Mouse (Mus musculus) embryonic facial prominence, embryonic 13.5 days (tissue): ENCODE measurements around the gene Slc9a4. TPM values are rescaled to one million over a fixed set of nuclear protein-coding genes. Genes with fewer than 3 reads are reported as not detected.
"Not testable (repeated sequence)": the region's sequence is repeated elsewhere in the genome, so short reads cannot be mapped to it uniquely, and the experiment has no call there.

ENCODE experiments used
- ATAC-seq: fragments of 200-750 bp; cut with Nextera tagmentation; 2 replicates; pipeline ENCODE4 v1.8.0; 2017; ENCODE audit warnings: low read depth; ENCODE audit not compliant: insufficient number of reproducible peaks, insufficient read depth, low FRiP score, low TSS enrichment
- H3K27ac ChIP-seq: fragments of 300-500 bp; sonication (generic); 2 replicates; pipeline ENCODE4 v1.5.1; 2015; ENCODE audit warnings: moderate library complexity, mild to moderate bottlenecking, inconsistent platforms
- H3K27me3 ChIP-seq: fragments of 300-500 bp; sonication (generic); 2 replicates; pipeline ENCODE4 v1.6.1; 2015; ENCODE audit warnings: mild to moderate bottlenecking, inconsistent platforms
- H3K36me3 ChIP-seq: fragments of 300-500 bp; sonication (generic); 2 replicates; pipeline ENCODE4 v1.6.1; 2015; ENCODE audit warnings: mild to moderate bottlenecking, inconsistent platforms
- H3K4me1 ChIP-seq: fragments of 300-500 bp; sonication (generic); 2 replicates; pipeline ENCODE4 v1.6.1; 2015; ENCODE audit warnings: inconsistent platforms
- H3K4me2 ChIP-seq: fragments of 300-500 bp; sonication (generic); 2 replicates; pipeline ENCODE4 v1.6.1; 2015; ENCODE audit warnings: moderate library complexity, mild to moderate bottlenecking, inconsistent platforms
- H3K4me3 ChIP-seq: fragments of 300-500 bp; sonication (generic); 2 replicates; pipeline ENCODE4 v1.5.1; 2015; ENCODE audit warnings: mild to moderate bottlenecking, inconsistent platforms
- H3K9ac ChIP-seq: fragments of 300-500 bp; sonication (generic); 2 replicates; pipeline ENCODE4 v1.6.1; 2015; ENCODE audit warnings: mild to moderate bottlenecking, inconsistent platforms
- H3K9me3 ChIP-seq: fragments of 300-500 bp; sonication (generic); 2 replicates; pipeline ENCODE4 v1.6.1; 2016; ENCODE audit warnings: inconsistent platforms
- WGBS: fragments of 180-500 bp; shearing (Covaris S2); methylation state at CpG from one replicate; pipeline ENCODE4 v1.1.7; 2015; ENCODE audit warnings: mixed read lengths; 5-methylcytosine and 5-hydroxymethylcytosine counted together
- polyA plus RNA-seq: library from polyadenylated mRNA; unstranded; fragments of >200 nt; fragmentation: Nextera tagmentation; extraction: Ambion mirVana; gene quantifications from 2 replicates; pipeline ENCODE4 v1.2.1, GENCODE M21; 2015

Slc9a4 gene
- polyA plus RNA-seq, 1 experiment from 2014 or later = not detected

DNA sequence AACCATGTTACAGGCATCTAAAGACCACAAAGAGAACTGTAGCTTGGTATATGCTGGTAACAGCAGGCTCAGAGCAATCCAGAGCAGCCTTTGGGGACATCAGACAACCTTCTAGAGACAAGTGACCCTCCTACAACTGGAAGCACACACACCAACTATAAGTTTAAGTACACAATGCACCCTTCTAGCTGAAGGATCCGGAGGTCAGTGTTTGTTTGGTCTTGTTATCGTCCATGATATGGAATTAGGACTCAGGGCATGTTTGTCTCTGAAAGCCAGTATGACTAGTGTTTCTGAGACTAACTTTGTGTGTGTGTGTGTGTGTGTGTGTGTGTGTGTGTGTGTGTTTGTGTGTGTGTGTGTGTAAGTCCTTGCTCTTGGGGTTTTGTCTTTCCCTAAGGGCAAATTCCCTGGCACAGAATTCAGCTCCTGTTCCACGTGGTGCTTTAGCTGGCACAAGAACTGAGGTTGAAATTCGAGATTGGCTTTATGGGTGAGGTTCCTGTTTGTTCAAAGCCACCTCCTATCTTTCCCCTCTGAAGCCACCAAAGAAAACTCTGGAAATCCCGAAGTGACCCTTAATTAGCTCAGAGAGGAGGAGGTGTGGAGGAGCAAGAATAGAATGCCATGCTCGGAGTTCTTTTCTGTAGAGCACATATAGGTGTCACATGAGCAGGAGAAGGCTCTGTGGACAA is 71.1 kb downstream of the Slc9a4 start:
- Histone ChIP-seq H3K9ac (no peak overlapping the region), H3K27me3 (no peaks in the 10 kb centered on the region), H3K36me3 (no peaks in the 10 kb centered on the region), H3K4me2 (no peak overlapping the region), H3K27ac (no peak overlapping the region), H3K9me3 (no peaks in the 10 kb centered on the region), H3K4me3 (no peak overlapping the region), H3K4me1 (peaks cover 4% of the 10 kb centered on the region; the same call in 1 of the 2 replicates)
- ATAC-seq = no peak
- WGBS = 47% methylated on average over 6 of the region's 6 CpGs

DNA sequence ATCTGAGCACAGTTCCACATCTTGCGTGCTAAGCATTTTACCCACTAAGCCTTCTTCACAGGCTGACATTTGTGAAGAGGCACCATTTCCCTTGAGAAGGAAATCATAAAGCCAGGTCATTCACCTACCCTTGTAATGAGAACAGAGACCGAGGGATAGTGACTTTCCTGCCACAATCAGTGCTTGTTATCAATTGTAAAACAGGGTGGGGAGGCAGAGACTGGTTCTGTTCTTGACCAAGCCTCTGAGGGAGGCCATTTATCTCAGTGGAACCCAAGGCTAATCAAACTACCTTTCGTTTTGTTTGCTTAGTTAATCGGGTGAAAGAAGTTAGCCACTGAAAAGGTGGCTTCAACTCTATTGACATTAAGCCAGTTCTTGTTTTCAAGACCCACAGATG is 77.2 kb downstream of the Slc9a4 start:
- Histone ChIP-seq H3K4me2 (no peak overlapping the region), H3K36me3 (no peaks in the 10 kb centered on the region), H3K9me3 (no peaks in the 10 kb centered on the region), H3K4me3 (no peak overlapping the region), H3K27me3 (no peaks in the 10 kb centered on the region), H3K9ac (no peak overlapping the region), H3K27ac (no peak overlapping the region), H3K4me1 (peaks cover 17% of the 10 kb centered on the region)
- ATAC-seq = no peak
- 80% methylated on average over 4 of the region's 4 CpGs for WGBS

DNA sequence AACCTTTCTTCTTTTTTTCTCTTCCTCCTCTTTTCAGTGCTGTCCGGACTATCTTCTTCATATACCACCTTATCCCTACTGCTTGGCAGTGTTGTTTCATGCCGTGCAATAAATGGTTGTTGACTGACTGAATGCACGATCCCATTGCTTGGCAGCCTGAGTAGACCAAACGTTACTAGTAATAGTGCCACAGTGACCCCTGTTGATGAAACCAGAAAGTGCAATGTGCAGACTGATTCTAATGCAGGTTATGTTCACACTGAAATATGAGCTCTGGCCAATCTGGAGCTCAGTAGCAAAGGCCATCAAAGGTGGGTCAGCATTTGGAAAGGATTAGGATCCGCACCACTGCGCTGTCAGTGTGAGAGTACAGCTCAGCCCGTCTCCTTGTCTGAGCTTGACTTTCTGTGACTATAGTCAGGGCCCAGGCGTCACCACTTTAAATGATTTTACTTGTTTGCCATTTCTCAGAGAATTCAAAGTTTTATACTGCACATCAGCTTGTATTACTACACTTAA is 78.2 kb downstream of the Slc9a4 start:
- Histone ChIP-seq H3K4me2 (no peak overlapping the region), H3K9me3 (no peaks in the 10 kb centered on the region), H3K4me3 (no peak overlapping the region), H3K9ac (no peak overlapping the region), H3K36me3 (no peaks in the 10 kb centered on the region), H3K27me3 (no peaks in the 10 kb centered on the region), H3K27ac (no peak overlapping the region), H3K4me1 (peaks cover 17% of the 10 kb centered on the region)
- no peak for ATAC-seq
- 29% methylated on average over 8 of the region's 8 CpGs for WGBS

DNA sequence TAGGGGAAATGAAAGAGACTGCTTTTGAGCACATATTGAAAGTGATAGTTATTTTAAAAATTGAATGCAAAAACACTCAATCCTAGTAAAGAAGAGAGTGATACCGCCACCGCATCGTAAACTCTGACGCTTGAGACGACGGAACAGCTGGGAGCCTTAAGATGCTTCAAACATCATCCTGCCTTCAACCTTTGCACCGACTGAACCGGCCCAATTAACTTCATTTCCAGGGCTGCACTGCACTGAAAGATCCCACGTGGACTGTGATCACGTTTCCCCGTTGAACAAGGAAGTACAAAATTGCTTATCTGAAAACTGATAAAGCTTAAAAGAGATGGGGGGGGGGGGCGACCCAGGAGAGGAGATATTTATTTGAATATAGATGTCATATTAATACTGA is 79.1 kb downstream of the Slc9a4 start:
- H3K27ac ChIP-seq = no peak overlapping the region
- no peaks in the 10 kb centered on the region for H3K27me3 ChIP-seq
- WGBS = 23% methylated on average over 12 of the region's 12 CpGs
- H3K4me1 ChIP-seq = peaks cover 17% of the 10 kb centered on the region
- no peak for ATAC-seq
- H3K9ac ChIP-seq = no peak overlapping the region
- H3K36me3 ChIP-seq = no peaks in the 10 kb centered on the region
- peak overlapping the region; percentile 26; the same call in 1 of the 2 replicates for H3K4me2 ChIP-seq
- no peaks in the 10 kb centered on the region for H3K9me3 ChIP-seq
- H3K4me3 ChIP-seq = no peak overlapping the region

DNA sequence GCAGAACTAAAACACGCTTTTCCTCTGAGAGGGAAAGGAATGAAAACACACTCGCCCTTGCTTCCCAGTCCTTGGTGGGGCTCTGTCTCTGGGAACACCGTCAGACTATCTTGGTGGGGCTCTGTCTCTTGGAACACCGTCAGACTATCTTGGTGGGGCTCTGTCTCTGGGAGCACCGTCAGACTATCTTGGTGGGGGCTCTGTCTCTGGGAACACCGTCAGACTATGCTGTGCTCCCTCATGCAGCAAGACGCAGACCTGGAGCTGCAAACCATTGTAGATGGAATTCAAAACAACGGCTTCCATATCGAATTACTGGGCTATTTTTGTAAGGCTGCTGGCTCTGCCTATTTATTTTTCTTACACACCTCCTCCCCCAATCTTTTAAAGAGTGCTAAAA is 79.6 kb downstream of the Slc9a4 start:
- Histone ChIP-seq H3K9ac (no peak overlapping the region), H3K4me3 (no peak overlapping the region), H3K27me3 (no peaks in the 10 kb centered on the region), H3K36me3 (no peaks in the 10 kb centered on the region), H3K27ac (no peak overlapping the region), H3K4me2 (peak overlapping the region; percentile 26), H3K9me3 (no peaks in the 10 kb centered on the region), H3K4me1 (peaks cover 17% of the 10 kb centered on the region)
- 25% methylated on average over 9 of the region's 9 CpGs for WGBS
- no peak for ATAC-seq

DNA sequence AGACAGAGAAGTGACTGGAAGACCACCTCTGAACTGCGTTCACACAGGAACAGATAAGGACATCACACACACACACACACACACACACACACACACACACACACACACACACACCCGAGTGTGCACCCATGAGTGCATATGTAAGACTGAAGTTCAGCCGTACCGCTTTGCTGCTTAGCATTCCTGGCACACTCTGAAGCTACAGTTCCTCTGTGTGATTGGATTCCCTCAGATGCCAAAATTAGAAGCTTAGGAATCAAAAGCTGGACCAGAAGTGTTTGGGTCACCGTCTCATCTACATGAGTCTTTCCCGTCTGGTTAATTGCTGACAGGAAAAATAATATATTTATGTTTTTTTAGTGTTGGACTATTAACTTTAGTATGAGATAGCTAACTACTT is 81.0 kb downstream of the Slc9a4 start:
- no peak overlapping the region for H3K27ac ChIP-seq
- H3K4me2 ChIP-seq = no peak overlapping the region
- no peaks in the 10 kb centered on the region for H3K36me3 ChIP-seq
- ATAC-seq = no peak
- H3K9me3 ChIP-seq = no peaks in the 10 kb centered on the region
- peaks cover 25% of the 10 kb centered on the region for H3K4me1 ChIP-seq
- H3K4me3 ChIP-seq = no peak overlapping the region
- WGBS = 85% methylated on average over 5 of the region's 6 CpGs
- no peaks in the 10 kb centered on the region for H3K27me3 ChIP-seq
- no peak overlapping the region for H3K9ac ChIP-seq

DNA sequence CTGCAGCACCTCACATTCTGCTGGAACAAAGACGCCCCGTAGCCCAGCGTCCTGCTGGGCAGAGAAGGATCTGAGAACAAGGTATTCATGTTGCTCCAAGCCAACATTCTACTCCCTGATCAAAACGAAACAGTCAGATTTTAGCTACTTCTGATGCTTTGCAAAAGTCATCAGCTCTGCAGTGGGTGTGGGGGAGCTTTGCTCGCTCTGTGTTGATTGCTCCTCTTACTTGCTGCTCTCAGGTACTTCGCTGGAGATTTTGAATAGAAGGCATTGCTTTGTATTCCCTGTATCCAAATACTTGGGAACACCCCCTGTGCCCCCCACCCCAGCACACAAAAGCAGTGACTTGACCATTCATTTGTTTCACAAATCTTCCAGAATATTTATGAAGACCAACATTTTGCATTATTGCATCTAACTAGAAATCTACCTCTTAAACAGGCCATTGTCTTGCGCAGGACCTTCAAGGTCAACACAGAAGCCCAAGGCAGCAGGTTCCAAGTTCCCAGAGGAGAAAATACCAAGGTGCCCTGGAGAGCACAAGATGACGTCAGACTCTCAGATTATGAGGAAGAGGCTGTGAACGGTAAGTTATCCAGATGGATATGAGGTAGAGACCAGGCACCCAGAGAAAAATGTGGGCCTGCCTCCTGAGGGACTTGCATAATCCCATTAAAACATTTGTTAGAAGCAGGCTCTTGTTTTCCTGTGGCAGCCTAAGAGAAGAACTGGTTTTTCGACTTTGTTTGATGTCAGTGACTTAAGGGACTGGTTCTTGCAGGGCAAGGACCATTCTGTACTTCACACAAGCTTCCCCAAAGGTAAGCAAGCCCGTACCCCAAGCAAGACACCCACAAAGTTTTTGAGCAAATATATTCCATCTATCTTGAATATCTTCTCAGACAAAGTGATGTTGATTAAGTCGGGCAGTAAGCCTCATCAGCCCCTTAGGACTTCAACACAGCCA is 85.8 kb downstream of the Slc9a4 start:
- WGBS = 34% methylated on average over 12 of the region's 12 CpGs

DNA sequence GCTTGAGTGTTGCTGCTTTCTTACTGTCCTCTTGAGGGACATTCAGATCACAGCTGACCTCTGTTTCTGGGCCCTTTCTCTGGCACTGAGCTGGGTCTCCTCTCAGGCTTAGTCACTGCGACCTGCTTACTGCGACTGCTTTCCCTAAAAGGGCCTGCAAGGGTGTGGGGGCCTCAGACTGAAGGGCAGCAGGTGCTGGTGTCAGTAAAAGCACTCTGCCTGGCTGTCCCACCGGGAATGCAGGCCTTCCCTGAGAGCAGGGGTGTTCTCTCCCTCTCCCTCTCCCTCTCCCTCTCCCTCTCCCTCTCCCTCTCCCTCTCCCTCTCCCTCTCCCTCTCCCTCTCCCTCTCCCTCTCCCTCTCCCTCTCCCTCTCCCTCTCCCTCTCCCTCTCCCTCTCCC is 87.6 kb downstream of the Slc9a4 start:
- ATAC-seq, H3K9me3 ChIP-seq, H3K27ac ChIP-seq, H3K4me3 ChIP-seq, H3K4me1 ChIP-seq, H3K36me3 ChIP-seq, H3K9ac ChIP-seq, H3K4me2 ChIP-seq, H3K27me3 ChIP-seq: not testable (repeated sequence)
- WGBS = 18% methylated on average over 3 of the region's 3 CpGs

More for the DNA sequence above, 85.8 kb downstream of the Slc9a4 start:
- Histone ChIP-seq H3K4me2 (no peak overlapping the region), H3K4me1 (peaks cover 8% of the 10 kb centered on the region; the same call in 1 of the 2 replicates), H3K27me3 (no peaks in the 10 kb centered on the region), H3K4me3 (no peak overlapping the region), H3K9ac (no peak overlapping the region), H3K27ac (no peak overlapping the region), H3K9me3 (no peaks in the 10 kb centered on the region), H3K36me3 (no peaks in the 10 kb centered on the region)
- ATAC-seq = no peak

DNA sequence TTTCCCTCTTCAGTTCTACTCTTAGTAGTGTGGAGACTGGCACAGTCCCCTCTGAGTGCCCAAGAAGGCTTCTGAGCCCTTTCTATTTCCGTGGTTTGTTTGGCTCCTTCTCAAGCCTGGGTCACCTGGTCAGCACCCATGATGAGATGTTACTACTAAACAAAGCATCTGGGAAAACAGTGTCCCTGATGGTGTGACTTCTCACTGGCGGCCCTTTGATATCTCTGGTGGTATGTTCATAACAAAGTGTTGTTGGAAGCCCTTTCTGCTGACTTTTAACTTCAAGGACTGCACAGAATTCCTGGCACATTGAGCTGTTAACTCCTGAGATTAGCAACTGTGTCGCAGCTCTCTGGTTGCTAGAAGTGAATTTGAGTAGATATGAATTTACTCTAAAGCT is 90.1 kb downstream of the Slc9a4 start:
- Histone ChIP-seq H3K4me3 (no peak overlapping the region), H3K27ac (no peak overlapping the region), H3K4me2 (no peak overlapping the region), H3K9me3 (no peaks in the 10 kb centered on the region), H3K27me3 (no peaks in the 10 kb centered on the region), H3K9ac (no peak overlapping the region), H3K4me1 (peaks cover 8% of the 10 kb centered on the region; the same call in 1 of the 2 replicates), H3K36me3 (no peaks in the 10 kb centered on the region)
- WGBS = 84% methylated on average over 3 of the region's 3 CpGs
- ATAC-seq = no peak

DNA sequence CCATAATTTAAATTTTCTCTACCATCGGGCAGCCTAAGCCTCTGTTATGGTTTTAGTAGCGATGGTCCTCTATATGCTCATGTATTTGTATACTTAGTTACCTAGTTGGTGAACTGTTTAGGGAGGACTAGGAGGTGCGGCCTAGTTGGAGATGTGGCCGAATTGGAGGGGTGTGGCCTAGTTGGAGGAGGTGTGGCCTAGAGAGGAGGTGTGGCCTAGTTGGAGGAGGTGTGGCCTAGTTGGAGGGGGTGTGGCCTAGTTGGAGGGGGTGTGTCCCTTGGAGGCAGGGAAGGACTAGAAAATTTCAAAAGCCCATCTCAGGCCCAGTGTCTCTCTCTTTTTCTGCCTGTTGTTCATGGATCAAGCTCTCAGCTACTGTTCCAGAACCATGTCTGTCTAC is 91.6 kb downstream of the Slc9a4 start:
- Histone ChIP-seq H3K4me3 (no peak overlapping the region), H3K9me3 (no peaks in the 10 kb centered on the region), H3K4me2 (no peak overlapping the region), H3K9ac (no peak overlapping the region), H3K27me3 (no peaks in the 10 kb centered on the region), H3K4me1 (no peaks in the 10 kb centered on the region), H3K27ac (no peak overlapping the region), H3K36me3 (no peaks in the 10 kb centered on the region)
- 97% methylated on average over 4 of the region's 4 CpGs for WGBS
- ATAC-seq = no peak

DNA sequence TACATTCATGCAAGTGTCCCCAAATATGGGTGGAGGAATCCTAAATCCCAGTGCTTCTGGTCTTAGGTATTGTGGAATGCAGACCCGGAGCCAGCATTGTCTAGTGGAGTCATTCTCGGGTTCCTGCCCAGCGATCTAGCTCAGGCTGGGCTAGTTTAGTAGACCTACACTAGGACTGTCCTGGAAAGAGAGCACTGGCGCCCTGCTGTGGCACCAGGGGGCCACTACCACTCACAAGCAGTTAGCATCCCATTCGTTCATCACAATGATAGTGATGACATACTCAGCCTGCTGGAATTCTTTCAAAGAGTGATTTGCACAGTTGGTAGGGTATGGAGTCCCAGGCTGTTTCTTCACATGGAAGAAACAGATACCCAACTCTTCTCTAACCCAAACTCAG is 97.4 kb downstream of the Slc9a4 start:
- Histone ChIP-seq H3K36me3 (no peaks in the 10 kb centered on the region), H3K9ac (no peak overlapping the region), H3K27me3 (peaks cover 52% of the 10 kb centered on the region), H3K4me2 (no peak overlapping the region), H3K4me3 (no peak overlapping the region), H3K9me3 (no peaks in the 10 kb centered on the region), H3K4me1 (peaks cover 16% of the 10 kb centered on the region), H3K27ac (no peak overlapping the region)
- no peak for ATAC-seq
- WGBS = 45% methylated on average over 5 of the region's 5 CpGs
